Mouse (Mus musculus): ENCODE results near the gene Gm2174.

- TF ChIP-seq CTCF (IDR thresholded peaks at IDR 0.05; ENCODE audit: control insufficient read depth, insufficient read depth, insufficient read length) = no peak
- no peak for TF ChIP-seq MAX (IDR thresholded peaks at IDR 0.05)
- TF ChIP-seq USF1 (IDR thresholded peaks at IDR 0.05; ENCODE audit: low read depth) = no peak
Measured at GRCm38 (mm10) chrX:56477553-56477952, 29.8 kb downstream of the Gm2174 start.

All from C2C12 (cell line).